Mouse (Mus musculus) midbrain, embryonic 12.5 days (tissue): Measurements from ENCODE around the gene Gtf2a1l. TPM values are rescaled to one million over a fixed set of nuclear protein-coding genes. Genes with fewer than 3 reads are reported as not detected.

Experiments
- ATAC-seq: fragments of 200-750 bp; cut with Nextera tagmentation; 2 replicates; pipeline ENCODE4 v1.8.0; 2017; ENCODE audit warnings: low read depth, moderate TSS enrichment, moderate library complexity; ENCODE audit not compliant: low FRiP score
- H3K27ac ChIP-seq: fragments of 300-500 bp; sonication (generic); replicated peaks from 2 replicates; pipeline ENCODE4 v1.5.1; 2016; ENCODE audit warnings: mild to moderate bottlenecking
- H3K27me3 ChIP-seq: fragments of 300-500 bp; sonication (generic); 2 replicates; pipeline ENCODE4 v1.6.1; 2016; ENCODE audit warnings: mild to moderate bottlenecking
- H3K36me3 ChIP-seq: fragments of 300-500 bp; sonication (generic); 2 replicates; pipeline ENCODE4 v1.6.1; 2016
- H3K4me1 ChIP-seq: fragments of 300-500 bp; sonication (generic); 2 replicates; pipeline ENCODE4 v1.6.1; 2016
- H3K4me2 ChIP-seq: fragments of 300-500 bp; sonication (generic); replicated peaks from 2 replicates; pipeline ENCODE4 v1.6.1; 2016; ENCODE audit warnings: mild to moderate bottlenecking, moderate library complexity
- H3K4me3 ChIP-seq: fragments of 300-500 bp; sonication (generic); 2 replicates; pipeline ENCODE4 v1.5.1; 2016; ENCODE audit warnings: mild to moderate bottlenecking
- H3K9ac ChIP-seq: fragments of 300-500 bp; sonication (generic); replicated peaks from 2 replicates; pipeline ENCODE4 v1.6.1; 2016; ENCODE audit warnings: mild to moderate bottlenecking, moderate library complexity
- H3K9me3 ChIP-seq: fragments of 300-500 bp; sonication (generic); 2 replicates; pipeline ENCODE4 v1.6.1; 2016; ENCODE audit warnings: mild to moderate bottlenecking
- WGBS: fragments of 180-500 bp; shearing (Covaris S2); methylation state at CpG from one replicate; pipeline ENCODE4 v1.1.7; 2016; 5-methylcytosine and 5-hydroxymethylcytosine counted together
- polyA plus RNA-seq: library from polyadenylated mRNA; unstranded; fragments of >200 nt; fragmentation: Nextera tagmentation; extraction: Ambion mirVana; gene quantifications from 2 replicates; pipeline ENCODE4 v1.2.1, GENCODE M21; 2016

Gene Gtf2a1l
- polyA plus RNA-seq, 1 experiment from 2014 or later = 0.64 TPM

DNA sequence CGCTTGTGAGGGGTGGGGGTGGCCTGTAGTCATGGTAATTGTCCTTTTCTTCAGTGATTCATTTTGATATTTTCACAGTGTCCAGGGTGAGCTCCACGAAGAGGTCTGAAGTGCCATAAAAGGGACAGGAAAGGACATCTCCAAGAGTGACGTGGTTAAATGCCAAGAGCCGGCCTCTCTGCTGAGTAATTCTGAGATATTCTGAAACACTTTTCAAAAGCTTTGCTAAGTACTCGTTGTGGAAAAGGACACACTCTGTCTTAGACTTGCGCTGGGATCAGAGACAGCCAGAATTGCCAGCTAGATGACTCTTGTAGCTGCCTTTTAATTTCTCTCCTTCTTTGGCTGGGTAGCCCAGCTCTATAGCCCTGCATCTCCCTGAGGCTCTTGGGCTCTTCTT lies 9.9 kb upstream of the Gtf2a1l start:
- no peak overlapping the region for H3K4me2 ChIP-seq
- no peaks in the 10 kb centered on the region for H3K27me3 ChIP-seq
- WGBS = 82% methylated on average over 6 of the region's 6 CpGs
- H3K4me1 ChIP-seq = no peaks in the 10 kb centered on the region
- no peak overlapping the region for H3K9ac ChIP-seq
- no peak overlapping the region for H3K27ac ChIP-seq
- H3K9me3 ChIP-seq = no peaks in the 10 kb centered on the region
- no peaks in the 10 kb centered on the region for H3K36me3 ChIP-seq
- no peak overlapping the region for H3K4me3 ChIP-seq
- ATAC-seq = no peak

DNA sequence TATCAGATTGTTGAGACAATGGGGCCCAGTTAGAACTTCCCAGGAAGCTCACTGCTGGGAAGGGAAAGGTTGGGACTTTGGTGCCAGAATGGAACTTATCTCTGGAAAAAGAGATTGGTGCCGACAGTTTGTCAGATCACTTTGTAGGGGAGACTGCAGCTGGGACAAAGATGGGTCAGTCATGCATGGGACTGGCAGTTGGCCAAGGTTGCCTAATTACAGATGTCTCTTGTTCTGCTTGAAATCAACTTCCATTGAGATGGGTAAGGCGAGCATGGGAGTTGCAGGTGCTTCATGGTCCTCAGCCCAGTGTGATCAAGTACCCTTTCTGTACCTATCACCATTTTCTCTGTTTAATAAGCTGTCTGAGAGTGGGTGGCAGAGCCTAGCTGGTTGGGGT lies 2.4 kb upstream of the Gtf2a1l start:
- Histone ChIP-seq H3K4me1 (peaks cover 18% of the 10 kb centered on the region), H3K4me3 (no peak overlapping the region), H3K27me3 (peaks cover 12% of the 10 kb centered on the region; the same call in 1 of the 2 replicates), H3K9me3 (no peaks in the 10 kb centered on the region), H3K4me2 (no peak overlapping the region), H3K27ac (no peak overlapping the region), H3K36me3 (no peaks in the 10 kb centered on the region), H3K9ac (no peak overlapping the region)
- WGBS = 61% methylated on average over 2 of the region's 2 CpGs
- ATAC-seq = no peak

DNA sequence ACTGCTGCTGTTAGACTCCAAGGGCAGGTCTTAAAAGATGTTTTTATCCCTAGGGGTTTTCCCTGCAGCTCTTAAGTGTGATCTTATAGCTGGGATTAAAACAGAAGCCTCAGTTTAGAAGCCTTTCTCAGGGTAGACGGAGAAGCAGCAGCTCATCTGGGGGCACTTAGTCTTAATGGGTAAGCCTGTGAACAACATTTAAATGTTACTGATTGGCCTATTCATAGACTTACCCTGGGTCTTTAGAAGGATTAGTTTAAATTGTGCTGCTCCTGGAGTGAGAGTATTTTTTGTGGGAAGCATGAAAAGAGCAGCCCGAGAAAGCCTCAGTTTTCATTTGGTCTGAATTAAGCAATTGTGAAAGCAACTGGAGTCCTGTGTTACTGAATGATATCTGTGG lies 1.5 kb downstream of the Gtf2a1l start:
- 10% methylated on average over 2 of the region's 2 CpGs for WGBS
- Histone ChIP-seq H3K27ac (no peak overlapping the region), H3K4me3 (no peak overlapping the region), H3K36me3 (no peaks in the 10 kb centered on the region), H3K27me3 (peaks cover 20% of the 10 kb centered on the region; the same call in 1 of the 2 replicates), H3K4me2 (no peak overlapping the region), H3K4me1 (peaks cover 18% of the 10 kb centered on the region), H3K9me3 (no peaks in the 10 kb centered on the region), H3K9ac (0 out of 2 replicates have a peak overlapping the region, but pooled peaks have one; percentile 4)
- ATAC-seq = no peak

DNA sequence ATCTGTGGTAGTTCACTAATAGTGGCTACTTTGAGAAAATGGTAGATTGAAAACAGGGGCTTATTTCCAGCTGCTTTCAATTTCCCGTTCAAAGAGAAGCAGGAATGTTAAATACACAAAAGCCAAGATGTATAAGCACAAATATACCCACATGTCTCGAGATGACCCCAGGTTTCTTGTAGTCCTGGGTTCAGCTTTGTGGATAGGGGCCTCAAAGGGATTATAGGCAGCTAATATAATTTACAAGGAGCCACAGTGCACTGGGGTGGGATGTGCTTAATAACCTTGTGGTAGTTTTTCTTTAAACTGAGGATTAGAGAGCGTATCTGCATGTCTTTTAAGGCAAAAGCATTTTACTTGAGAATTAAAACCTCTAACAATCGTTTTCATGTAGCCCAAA lies 2.3 kb downstream of the Gtf2a1l start:
- H3K36me3 ChIP-seq = no peaks in the 10 kb centered on the region
- peaks cover 18% of the 10 kb centered on the region for H3K4me1 ChIP-seq
- no peak overlapping the region for H3K4me2 ChIP-seq
- H3K27ac ChIP-seq = no peak overlapping the region
- no peak overlapping the region for H3K4me3 ChIP-seq
- no peaks in the 10 kb centered on the region for H3K9me3 ChIP-seq
- no peak overlapping the region for H3K9ac ChIP-seq
- no peak for ATAC-seq
- WGBS = 25% methylated on average over 4 of the region's 4 CpGs
- H3K27me3 ChIP-seq = peaks cover 20% of the 10 kb centered on the region; the same call in 1 of the 2 replicates

DNA sequence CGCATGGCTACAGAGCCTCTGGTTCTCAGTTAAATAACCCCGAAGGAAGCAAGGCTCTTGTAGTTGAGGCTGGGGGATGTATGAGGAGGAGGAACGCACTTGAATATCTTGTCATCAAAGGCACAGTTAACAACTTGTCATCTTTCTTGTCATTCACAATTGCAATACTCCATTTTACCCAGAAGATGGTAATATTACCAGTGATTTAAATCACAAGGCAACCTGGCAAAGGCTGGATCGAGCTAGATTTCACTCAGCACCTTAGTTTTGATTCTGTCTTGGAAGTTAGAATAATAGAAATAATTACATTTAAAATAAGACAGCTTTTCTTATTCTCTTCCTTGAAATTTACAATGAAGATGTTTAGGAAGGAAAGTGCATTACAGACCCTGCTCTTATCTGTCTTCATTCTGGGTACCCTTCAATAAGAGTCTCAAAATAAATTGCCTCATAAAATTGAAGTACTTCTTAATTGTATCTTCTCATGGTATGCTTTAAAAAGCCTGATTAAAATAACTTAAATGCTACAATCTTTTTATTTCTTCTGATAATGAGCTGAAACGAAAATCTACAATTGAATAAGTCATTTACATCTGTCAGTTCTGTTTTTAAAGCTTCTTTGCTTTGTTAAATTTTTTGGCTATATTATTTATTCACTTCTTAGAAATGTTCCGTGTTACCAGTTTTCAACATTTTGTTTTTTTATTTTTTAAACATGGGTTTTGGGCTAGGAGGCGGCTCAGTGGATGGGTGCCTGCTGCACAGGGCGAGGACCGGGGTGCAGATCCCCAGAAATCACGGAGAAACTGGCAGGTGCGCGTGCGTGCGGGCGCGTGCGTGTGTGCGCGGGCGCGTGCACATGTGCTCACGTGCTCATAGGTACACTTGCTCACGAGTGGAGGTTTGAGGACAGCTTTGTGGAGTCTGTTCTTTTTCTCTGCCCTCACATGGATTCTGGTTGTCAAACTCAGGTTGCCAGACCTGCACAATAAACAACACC lies 7.2 kb downstream of the Gtf2a1l start:
- Histone ChIP-seq H3K9me3 (no peaks in the 10 kb centered on the region), H3K27me3 (peaks cover 8% of the 10 kb centered on the region; the same call in 1 of the 2 replicates), H3K4me1 (peaks cover 2% of the 10 kb centered on the region), H3K4me2 (no peak overlapping the region), H3K9ac (no peak overlapping the region), H3K4me3 (no peak overlapping the region), H3K27ac (no peak overlapping the region), H3K36me3 (no peaks in the 10 kb centered on the region)
- 92% methylated on average over 23 of the region's 23 CpGs for WGBS
- ATAC-seq = no peak

DNA sequence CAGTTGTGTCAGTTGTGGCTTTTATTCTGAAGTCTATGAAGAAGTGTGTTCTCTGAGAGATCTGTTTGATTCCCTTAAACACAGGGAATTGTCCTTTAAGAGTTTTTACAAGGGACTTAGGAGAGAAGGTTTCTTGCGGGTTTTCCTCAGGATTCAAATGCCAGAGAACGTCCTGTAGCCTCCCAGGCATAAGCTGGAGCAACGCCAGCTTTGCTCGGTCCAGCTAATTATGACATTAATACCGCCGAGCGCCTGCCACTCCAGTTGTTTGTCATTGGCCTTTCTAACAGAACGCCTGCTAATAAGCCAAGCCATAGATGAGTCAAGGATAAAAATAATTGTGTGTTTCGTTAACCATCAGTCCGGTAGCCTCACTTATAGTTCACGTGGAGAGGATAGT lies 19.8 kb downstream of the Gtf2a1l start:
- no peak overlapping the region for H3K4me3 ChIP-seq
- no peak overlapping the region for H3K4me2 ChIP-seq
- H3K4me1 ChIP-seq = no peaks in the 10 kb centered on the region; the same call in 1 of the 2 replicates
- no peak for ATAC-seq
- H3K9me3 ChIP-seq = no peaks in the 10 kb centered on the region
- H3K36me3 ChIP-seq = no peaks in the 10 kb centered on the region
- H3K27ac ChIP-seq = no peak overlapping the region
- H3K27me3 ChIP-seq = no peaks in the 10 kb centered on the region
- 67% methylated on average over 11 of the region's 11 CpGs for WGBS
- no peak overlapping the region for H3K9ac ChIP-seq

DNA sequence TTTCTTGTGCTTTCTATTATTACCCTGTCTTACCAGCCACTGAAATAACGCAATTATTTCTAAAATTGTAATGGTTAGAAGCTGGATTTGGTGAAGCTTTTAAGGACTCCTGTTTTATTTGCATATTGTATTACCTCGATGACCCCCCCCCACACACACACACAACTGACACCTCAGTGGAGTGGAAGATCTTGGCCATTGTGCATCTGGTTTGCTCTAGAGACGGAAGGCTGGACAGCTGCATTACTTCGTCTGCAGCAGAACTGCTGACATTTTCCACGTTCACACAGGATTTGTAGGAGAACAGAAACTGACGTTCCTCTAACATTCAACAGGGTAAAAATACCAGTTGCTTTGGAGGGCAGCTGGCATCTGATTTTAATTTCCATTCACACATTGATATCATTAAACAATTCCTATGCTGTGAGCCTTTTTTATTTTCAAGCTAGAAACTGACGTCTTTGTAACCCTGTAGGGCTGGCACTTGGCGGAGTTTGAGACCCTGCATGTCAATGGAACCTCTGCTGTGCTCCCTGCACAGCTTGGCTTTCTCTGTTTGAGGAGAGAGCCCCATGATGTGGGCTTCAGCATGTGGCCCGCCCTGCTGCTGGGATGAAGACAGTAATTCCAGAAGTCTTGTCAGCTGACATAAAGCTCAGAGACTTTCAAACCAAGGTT lies 28.3 kb downstream of the Gtf2a1l start:
- 46% methylated on average over 9 of the region's 9 CpGs for WGBS
- no peak overlapping the region; the same call in 1 of the 2 replicates for H3K27ac ChIP-seq
- no peak overlapping the region for H3K4me2 ChIP-seq
- no peak overlapping the region for H3K4me3 ChIP-seq
- peaks cover 3% of the 10 kb centered on the region; the same call in 1 of the 2 replicates for H3K4me1 ChIP-seq
- no peaks in the 10 kb centered on the region for H3K36me3 ChIP-seq
- H3K27me3 ChIP-seq = no peaks in the 10 kb centered on the region
- no peaks in the 10 kb centered on the region for H3K9me3 ChIP-seq
- 0 out of 2 replicates have a peak, but pooled peaks have one; percentile 16 for ATAC-seq
- H3K9ac ChIP-seq = no peak overlapping the region

DNA sequence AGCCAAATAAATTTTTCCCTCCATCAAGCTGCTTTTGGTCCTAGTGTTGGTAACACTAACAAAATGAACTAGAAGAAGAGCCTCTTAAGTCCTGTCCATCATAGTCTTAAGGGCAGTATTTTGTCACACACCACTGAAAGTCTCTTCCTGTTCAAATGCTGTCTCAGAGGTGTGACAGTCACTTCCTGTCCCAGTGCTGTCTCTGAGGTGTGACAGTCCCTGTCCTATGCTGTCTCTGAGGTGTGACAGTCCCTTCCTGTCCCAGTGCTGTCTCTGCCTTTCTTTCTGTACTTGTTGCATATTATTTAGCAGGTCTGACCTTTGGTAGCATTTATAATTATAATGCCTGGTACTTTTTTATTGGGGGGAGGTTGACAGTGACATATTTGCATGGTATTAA lies 32.4 kb downstream of the Gtf2a1l start:
- no peak overlapping the region for H3K27ac ChIP-seq
- no peaks in the 10 kb centered on the region for H3K36me3 ChIP-seq
- H3K9ac ChIP-seq = no peak overlapping the region
- no peak overlapping the region for H3K4me2 ChIP-seq
- H3K27me3 ChIP-seq = no peaks in the 10 kb centered on the region
- H3K4me3 ChIP-seq = no peak overlapping the region
- no peaks in the 10 kb centered on the region for H3K9me3 ChIP-seq
- no peak for ATAC-seq
- H3K4me1 ChIP-seq = peaks cover 3% of the 10 kb centered on the region; the same call in 1 of the 2 replicates

DNA sequence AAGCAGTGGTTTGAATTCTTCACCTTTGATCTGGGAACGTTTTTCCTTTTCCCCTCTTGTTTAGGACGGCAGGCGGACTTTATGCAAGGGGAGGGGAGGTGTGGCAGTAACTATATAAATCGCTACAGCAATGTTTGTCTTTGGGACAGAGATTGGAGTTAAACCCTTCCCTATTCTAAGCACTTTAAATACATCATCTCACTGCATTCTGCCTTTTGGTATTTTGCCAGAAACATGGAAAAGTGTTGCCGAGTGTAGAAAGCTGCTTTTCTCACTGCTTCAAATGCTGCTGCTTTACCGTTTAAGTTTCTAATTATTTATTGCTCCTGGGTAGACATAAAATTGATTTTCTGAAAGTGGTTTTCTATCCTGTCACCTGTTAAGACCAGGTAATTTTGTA lies 33.9 kb downstream of the Gtf2a1l start:
- no peak overlapping the region for H3K4me3 ChIP-seq
- no peaks in the 10 kb centered on the region for H3K9me3 ChIP-seq
- ATAC-seq = no peak
- H3K9ac ChIP-seq = no peak overlapping the region
- H3K27me3 ChIP-seq = no peaks in the 10 kb centered on the region
- peaks cover 6% of the 10 kb centered on the region for H3K4me1 ChIP-seq
- no peaks in the 10 kb centered on the region for H3K36me3 ChIP-seq
- 46% methylated on average over 6 of the region's 6 CpGs for WGBS
- H3K27ac ChIP-seq = no peak overlapping the region
- H3K4me2 ChIP-seq = no peak overlapping the region

DNA sequence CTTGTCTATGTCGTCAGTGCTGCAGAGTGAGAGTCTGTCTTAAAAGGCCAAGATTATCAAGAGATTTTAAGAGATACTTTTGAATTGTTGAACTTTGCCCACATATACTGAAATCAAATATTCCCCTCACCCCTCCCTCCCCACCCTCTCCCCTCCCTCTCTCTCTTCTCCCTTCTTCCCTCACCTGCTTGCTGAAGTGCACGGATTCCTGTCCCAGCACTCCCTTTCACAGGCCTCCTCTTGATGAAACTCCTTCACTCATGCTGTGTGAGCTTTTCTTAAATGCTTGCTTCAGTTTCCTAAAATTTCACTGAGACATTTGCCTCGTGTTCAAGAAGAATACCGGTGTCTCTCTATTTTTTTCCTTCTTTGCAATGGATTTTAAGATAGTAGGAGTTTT lies 34.7 kb downstream of the Gtf2a1l start:
- Histone ChIP-seq H3K27ac (no peak overlapping the region), H3K9me3 (no peaks in the 10 kb centered on the region), H3K36me3 (no peaks in the 10 kb centered on the region), H3K4me3 (no peak overlapping the region), H3K4me2 (no peak overlapping the region), H3K27me3 (no peaks in the 10 kb centered on the region), H3K4me1 (peaks cover 6% of the 10 kb centered on the region), H3K9ac (no peak overlapping the region)
- WGBS = 47% methylated on average over 4 of the region's 4 CpGs
- ATAC-seq = no peak

DNA sequence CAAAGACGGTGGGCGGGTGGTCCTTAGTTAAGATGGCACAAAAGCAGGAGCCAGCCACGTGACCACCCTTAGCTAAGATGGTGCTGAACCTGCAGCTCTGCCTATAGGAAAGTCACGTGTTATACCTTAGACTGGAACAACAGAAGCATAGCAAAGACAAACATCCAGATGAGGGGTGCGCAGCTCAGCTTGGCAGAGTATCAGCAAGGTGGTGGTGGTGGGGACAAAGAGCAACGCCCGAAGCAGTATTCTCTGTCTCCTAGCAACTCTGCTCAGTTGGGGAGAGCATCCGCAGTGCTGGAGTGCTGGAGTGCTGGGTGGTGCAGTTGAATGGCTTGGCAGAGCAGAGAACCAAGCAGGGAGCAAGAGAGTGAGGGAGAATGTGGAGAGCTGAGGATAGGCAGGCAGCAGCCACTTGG lies 37.8 kb downstream of the Gtf2a1l start:
- Histone ChIP-seq H3K27me3 (no peaks in the 10 kb centered on the region), H3K9me3 (no peaks in the 10 kb centered on the region), H3K9ac (no peak overlapping the region), H3K36me3 (no peaks in the 10 kb centered on the region), H3K27ac (no peak overlapping the region), H3K4me3 (no peak overlapping the region), H3K4me2 (no peak overlapping the region), H3K4me1 (peaks cover 6% of the 10 kb centered on the region)
- 19% methylated on average over 8 of the region's 8 CpGs for WGBS
- peak; percentile 75 for ATAC-seq

DNA sequence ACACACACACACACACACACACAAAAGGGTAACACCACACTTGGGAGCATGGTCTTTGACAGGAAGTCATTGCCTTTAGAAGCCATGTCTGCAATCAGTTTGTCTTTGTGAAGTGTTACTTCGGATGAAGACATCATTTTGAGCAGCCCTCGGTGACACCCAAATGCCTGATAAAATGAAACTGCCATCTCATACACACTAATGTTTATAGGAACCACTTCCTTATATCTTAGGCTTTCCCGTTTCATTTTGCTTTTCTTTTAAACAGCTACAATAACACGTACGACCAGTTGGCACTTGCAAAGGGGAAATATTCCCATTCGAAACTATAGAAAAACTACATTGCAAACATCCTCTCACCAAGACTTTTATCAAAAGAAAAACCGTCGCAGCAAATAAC lies 81.2 kb downstream of the Gtf2a1l start:
- H3K27ac ChIP-seq = no peak overlapping the region
- no peak overlapping the region for H3K9ac ChIP-seq
- H3K27me3 ChIP-seq = peaks cover 11% of the 10 kb centered on the region
- peaks cover 24% of the 10 kb centered on the region for H3K4me1 ChIP-seq
- ATAC-seq = no peak
- no peak overlapping the region for H3K4me2 ChIP-seq
- no peaks in the 10 kb centered on the region for H3K36me3 ChIP-seq
- H3K4me3 ChIP-seq = no peak overlapping the region
- no peaks in the 10 kb centered on the region for H3K9me3 ChIP-seq
- 72% methylated on average over 8 of the region's 8 CpGs for WGBS
